Mouse (Mus musculus) midbrain, embryonic 13.5 days (tissue): ENCODE measurements at regions not wholly inside any gene's neighbourhood (a gene's known extent, or its start where the extent isn't known, plus 50 kb on each side); places are given as distances from the start of the nearest gene placed in this dataset.
A peak's percentile ranks its signal among the peaks of the same experiment; 100 is the strongest.

Experiments
- ATAC-seq: fragments of 200-750 bp; cut with Nextera tagmentation; 2 replicates; pipeline ENCODE4 v1.8.0; 2017; ENCODE audit warnings: mild to moderate bottlenecking, moderate TSS enrichment, moderate library complexity
- H3K27ac ChIP-seq: fragments of 300-500 bp; sonication (generic); 2 replicates; pipeline ENCODE4 v1.5.1; 2015; ENCODE audit warnings: inconsistent platforms, mild to moderate bottlenecking, moderate library complexity
- H3K27me3 ChIP-seq: fragments of 300-500 bp; sonication (generic); 2 replicates; pipeline ENCODE4 v1.6.1; 2015; ENCODE audit warnings: mild to moderate bottlenecking, inconsistent platforms
- H3K36me3 ChIP-seq: fragments of 300-500 bp; sonication (generic); 2 replicates; pipeline ENCODE4 v1.6.1; 2015; ENCODE audit warnings: mild to moderate bottlenecking, inconsistent platforms
- H3K4me1 ChIP-seq: fragments of 300-500 bp; sonication (generic); replicated peaks from 2 replicates; pipeline ENCODE4 v1.6.1; 2015; ENCODE audit warnings: inconsistent platforms
- H3K4me2 ChIP-seq: fragments of 300-500 bp; sonication (generic); replicated peaks from 2 replicates; pipeline ENCODE4 v1.6.1; 2015; ENCODE audit warnings: moderate library complexity, mild to moderate bottlenecking, inconsistent platforms
- H3K4me3 ChIP-seq: fragments of 300-500 bp; sonication (generic); replicated peaks from 2 replicates; pipeline ENCODE4 v1.5.1; 2015; ENCODE audit warnings: mild to moderate bottlenecking, inconsistent platforms
- H3K9ac ChIP-seq: fragments of 300-500 bp; sonication (generic); replicated peaks from 2 replicates; pipeline ENCODE4 v1.6.1; 2015; ENCODE audit warnings: mild to moderate bottlenecking, inconsistent platforms
- H3K9me3 ChIP-seq: fragments of 300-500 bp; sonication (generic); 2 replicates; pipeline ENCODE4 v1.6.1; 2016; ENCODE audit warnings: mild to moderate bottlenecking, inconsistent platforms
- WGBS: fragments of 180-500 bp; shearing (Covaris S2); methylation state at CpG from one replicate; pipeline ENCODE4 v1.1.7; 2015; 5-methylcytosine and 5-hydroxymethylcytosine counted together

GRCm38 (mm10) chr15:56278006-56278405 is 1199.4 kb downstream of the Slc22a22 start:
- Histone ChIP-seq H3K27me3 (no peaks in the 10 kb centered on the region), H3K27ac (no peak overlapping the region), H3K4me3 (no peak overlapping the region), H3K9ac (no peak overlapping the region), H3K4me1 (peaks cover 6% of the 10 kb centered on the region; the same call in 1 of the 2 replicates), H3K9me3 (no peaks in the 10 kb centered on the region), H3K4me2 (no peak overlapping the region), H3K36me3 (no peaks in the 10 kb centered on the region)
- peak; percentile 69 for ATAC-seq
- 50% methylated on average over 3 of the region's 3 CpGs for WGBS

- Histone ChIP-seq H3K4me1 (no peaks in the 10 kb centered on the region), H3K4me2 (no peak overlapping the region), H3K27me3 (no peaks in the 10 kb centered on the region), H3K36me3 (no peaks in the 10 kb centered on the region), H3K27ac (no peak overlapping the region), H3K9ac (no peak overlapping the region), H3K4me3 (no peak overlapping the region), H3K9me3 (no peaks in the 10 kb centered on the region)
- no peak for ATAC-seq
- WGBS, result 91% methylated on average over 1 of the region's 1 CpGs
Observed at GRCm38 (mm10) chr15:56248731-56249130, 1228.7 kb downstream of the Slc22a22 start.

GRCm38 (mm10) chr15:56244004-56244735 is 1233.3 kb downstream of the Slc22a22 start:
- ATAC-seq, result no peak
- Histone ChIP-seq H3K27ac (no peak overlapping the region), H3K36me3 (no peaks in the 10 kb centered on the region), H3K9ac (no peak overlapping the region), H3K4me2 (no peak overlapping the region), H3K27me3 (no peaks in the 10 kb centered on the region), H3K4me3 (no peak overlapping the region), H3K4me1 (no peaks in the 10 kb centered on the region), H3K9me3 (no peaks in the 10 kb centered on the region)
- WGBS, result 80% methylated on average over 9 of the region's 9 CpGs

- no peak overlapping the region for H3K4me2 ChIP-seq
- H3K36me3 ChIP-seq, result no peaks in the 10 kb centered on the region
- no peaks in the 10 kb centered on the region for H3K9me3 ChIP-seq
- no peak overlapping the region for H3K4me3 ChIP-seq
- no peaks in the 10 kb centered on the region for H3K27me3 ChIP-seq
- H3K27ac ChIP-seq, result no peak overlapping the region
- no peak for ATAC-seq
- H3K4me1 ChIP-seq, result no peaks in the 10 kb centered on the region
- WGBS, result 89% methylated on average over 5 of the region's 5 CpGs
- H3K9ac ChIP-seq, result no peak overlapping the region
Observed at GRCm38 (mm10) chr15:56202552-56202951, 1274.9 kb downstream of the Slc22a22 start.

- no peak overlapping the region for H3K27ac ChIP-seq
- no peaks in the 10 kb centered on the region for H3K4me1 ChIP-seq
- H3K36me3 ChIP-seq, result no peaks in the 10 kb centered on the region
- H3K27me3 ChIP-seq, result no peaks in the 10 kb centered on the region
- 71% methylated on average over 2 of the region's 2 CpGs for WGBS
- no peak overlapping the region for H3K9ac ChIP-seq
- no peak overlapping the region for H3K4me2 ChIP-seq
- H3K9me3 ChIP-seq, result no peaks in the 10 kb centered on the region
- no peak overlapping the region for H3K4me3 ChIP-seq
- no peak for ATAC-seq
Observed at GRCm38 (mm10) chr15:56199336-56199735, 1278.1 kb downstream of the Slc22a22 start.

GRCm38 (mm10) chr15:56197425-56198201 is 1279.8 kb downstream of the Slc22a22 start:
- Histone ChIP-seq H3K9ac (no peak overlapping the region), H3K27ac (no peak overlapping the region), H3K4me1 (no peaks in the 10 kb centered on the region), H3K36me3 (no peaks in the 10 kb centered on the region), H3K27me3 (no peaks in the 10 kb centered on the region), H3K4me2 (no peak overlapping the region), H3K4me3 (no peak overlapping the region), H3K9me3 (no peaks in the 10 kb centered on the region)
- ATAC-seq, result no peak
- WGBS, result 70% methylated on average over 1 of the region's 1 CpGs

- H3K9me3 ChIP-seq, result no peaks in the 10 kb centered on the region
- no peak overlapping the region for H3K27ac ChIP-seq
- no peak overlapping the region for H3K4me2 ChIP-seq
- no peak overlapping the region for H3K4me3 ChIP-seq
- no peaks in the 10 kb centered on the region for H3K4me1 ChIP-seq
- H3K27me3 ChIP-seq, result no peaks in the 10 kb centered on the region
- 84% methylated on average over 6 of the region's 6 CpGs for whole genome bisulfite sequencing
- H3K36me3 ChIP-seq, result no peaks in the 10 kb centered on the region
- H3K9ac ChIP-seq, result no peak overlapping the region
- ATAC-seq, result no peak
Observed at GRCm38 (mm10) chr15:56166236-56166635, 1311.2 kb downstream of the Slc22a22 start.

GRCm38 (mm10) chr15:56158726-56159125 is 1318.7 kb downstream of the Slc22a22 start:
- H3K27ac ChIP-seq, result no peak overlapping the region
- H3K4me3 ChIP-seq, result no peak overlapping the region
- no peaks in the 10 kb centered on the region for H3K4me1 ChIP-seq
- H3K36me3 ChIP-seq, result no peaks in the 10 kb centered on the region
- no peaks in the 10 kb centered on the region for H3K27me3 ChIP-seq
- 82% methylated on average over 2 of the region's 2 CpGs for WGBS
- no peak overlapping the region for H3K9ac ChIP-seq
- ATAC-seq, result no peak
- H3K4me2 ChIP-seq, result no peak overlapping the region
- no peaks in the 10 kb centered on the region for H3K9me3 ChIP-seq

GRCm38 (mm10) chr15:56139451-56139850 is 1338.0 kb downstream of the Slc22a22 start:
- Histone ChIP-seq H3K9me3 (no peaks in the 10 kb centered on the region), H3K27ac (no peak overlapping the region), H3K27me3 (no peaks in the 10 kb centered on the region), H3K4me2 (no peak overlapping the region), H3K9ac (no peak overlapping the region), H3K36me3 (no peaks in the 10 kb centered on the region), H3K4me1 (no peaks in the 10 kb centered on the region), H3K4me3 (no peak overlapping the region)
- 92% methylated on average over 3 of the region's 3 CpGs for WGBS
- ATAC-seq, result no peak

GRCm38 (mm10) chr15:56136420-56136970 is 1340.9 kb downstream of the Slc22a22 start:
- H3K4me1 ChIP-seq, result no peaks in the 10 kb centered on the region
- no peaks in the 10 kb centered on the region for H3K36me3 ChIP-seq
- H3K27ac ChIP-seq, result no peak overlapping the region
- 60% methylated on average over 7 of the region's 7 CpGs for WGBS
- no peak overlapping the region for H3K4me2 ChIP-seq
- ATAC-seq, result no peak
- H3K27me3 ChIP-seq, result no peaks in the 10 kb centered on the region
- no peaks in the 10 kb centered on the region for H3K9me3 ChIP-seq
- no peak overlapping the region for H3K4me3 ChIP-seq
- H3K9ac ChIP-seq, result no peak overlapping the region

GRCm38 (mm10) chr15:56128029-56128428 is 1349.4 kb downstream of the Slc22a22 start:
- Histone ChIP-seq H3K4me1 (no peaks in the 10 kb centered on the region), H3K4me3 (no peak overlapping the region), H3K27ac (no peak overlapping the region), H3K36me3 (no peaks in the 10 kb centered on the region), H3K9ac (no peak overlapping the region), H3K4me2 (no peak overlapping the region), H3K27me3 (no peaks in the 10 kb centered on the region), H3K9me3 (no peaks in the 10 kb centered on the region)
- WGBS, result 77% methylated on average over 1 of the region's 1 CpGs
- no peak for ATAC-seq

- Histone ChIP-seq H3K27ac (no peak overlapping the region), H3K9ac (no peak overlapping the region), H3K36me3 (no peaks in the 10 kb centered on the region), H3K9me3 (no peaks in the 10 kb centered on the region), H3K4me3 (no peak overlapping the region), H3K4me2 (no peak overlapping the region), H3K27me3 (no peaks in the 10 kb centered on the region), H3K4me1 (no peaks in the 10 kb centered on the region)
- no peak for ATAC-seq
Observed at GRCm38 (mm10) chr15:56119287-56120065, 1357.9 kb downstream of the Slc22a22 start.
